Mouse (Mus musculus): ENCODE results near the gene H2al1g. TPM values are rescaled to one million over a fixed set of nuclear protein-coding genes. Genes with fewer than 3 reads are reported as not detected.
"Not testable (repeated sequence)": the region's sequence is repeated elsewhere in the genome, so short reads cannot be mapped to it uniquely, and the experiment has no call there.

H2al1g gene
- not detected in 2 replicates for polyA plus RNA-seq (2015; fragmentation: Nextera tagmentation; extraction: Ambion mirVana)

DNA sequence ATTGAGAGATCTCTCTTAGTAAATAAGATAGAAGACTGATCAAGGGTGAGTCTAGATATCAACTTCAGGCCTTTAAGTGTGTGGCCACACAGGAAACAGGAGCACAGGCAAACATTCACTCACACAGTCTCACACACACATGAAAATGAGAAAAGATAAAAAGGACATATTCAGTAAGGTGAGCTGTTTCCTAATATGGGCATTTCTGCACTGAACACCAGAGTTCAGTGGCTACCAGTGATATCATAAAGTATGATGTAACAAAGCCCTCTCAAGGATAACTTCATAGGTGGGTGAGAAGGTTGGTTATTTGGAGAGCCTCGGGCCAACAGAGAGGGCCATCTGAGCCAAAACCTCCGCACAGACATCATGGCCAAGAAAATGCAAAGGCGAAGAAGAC, at the start of gene H2al1g:
Gene H2al1g (plus strand): TSS at position 301 of the 400 bp plus-strand sequence.
- not testable (repeated sequence) for H3K36me3 ChIP-seq; H3K4me3 ChIP-seq (replicated peaks); H3K9me3 ChIP-seq; ATAC-seq; H3K4me2 ChIP-seq (replicated peaks); H3K4me1 ChIP-seq (replicated peaks); H3K27me3 ChIP-seq (replicated peaks); H3K27ac ChIP-seq; H3K9ac ChIP-seq
- no CpG with 5 or more reads among the region's 3 CpGs for WGBS

DNA sequence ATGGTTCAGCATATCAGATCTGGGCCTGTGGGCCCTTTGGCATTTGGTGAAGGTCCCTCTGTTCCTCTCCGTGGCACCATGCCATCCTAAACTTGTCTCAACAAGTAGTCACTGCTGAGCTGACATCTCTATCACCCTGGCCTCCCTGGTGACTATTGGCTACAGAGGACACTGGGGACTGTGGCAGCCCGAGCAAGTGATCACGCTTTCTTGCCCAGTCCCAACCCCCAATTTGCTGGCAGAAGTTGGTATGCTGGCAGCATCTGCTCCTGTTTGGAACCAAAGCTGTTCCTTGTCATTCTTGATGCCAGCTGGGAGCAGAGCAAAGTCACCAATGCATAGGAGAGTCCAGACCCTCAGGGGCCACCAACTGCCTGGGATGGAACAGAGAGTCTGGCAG, 49.0 kb upstream of the H2al1g start:
- no peaks in the 10 kb centered on the region for H3K36me3 ChIP-seq
- H3K4me3 ChIP-seq (replicated peaks), result no peak overlapping the region
- whole genome bisulfite sequencing, result 83% methylated on average over 3 of the region's 3 CpGs
- H3K27me3 ChIP-seq (replicated peaks), result no peaks in the 10 kb centered on the region
- no peak overlapping the region for H3K4me2 ChIP-seq (replicated peaks)
- ATAC-seq, result no peak
- H3K9ac ChIP-seq, result no peak overlapping the region
- H3K4me1 ChIP-seq (replicated peaks), result no peaks in the 10 kb centered on the region
- no peaks in the 10 kb centered on the region for H3K9me3 ChIP-seq
- H3K27ac ChIP-seq, result no peak overlapping the region

GRCm38 (mm10) chrX:11273190-11273589, 44.9 kb upstream of the H2al1g start:
- Histone ChIP-seq H3K9ac (no peak overlapping the region), H3K9me3 (no peaks in the 10 kb centered on the region), H3K27ac (no peak overlapping the region), H3K4me3 (replicated peaks) (no peak overlapping the region), H3K27me3 (replicated peaks) (no peaks in the 10 kb centered on the region), H3K36me3 (no peaks in the 10 kb centered on the region), H3K4me2 (replicated peaks) (no peak overlapping the region), H3K4me1 (replicated peaks) (no peaks in the 10 kb centered on the region)
- peak; percentile 47; the same call in 1 of the 2 replicates for ATAC-seq
- 58% methylated on average over 3 of the region's 3 CpGs for WGBS

- H3K27ac ChIP-seq, result no peak overlapping the region
- H3K36me3 ChIP-seq, result no peaks in the 10 kb centered on the region
- no peak overlapping the region for H3K4me2 ChIP-seq (replicated peaks)
- ATAC-seq, result no peak
- H3K27me3 ChIP-seq (replicated peaks), result no peaks in the 10 kb centered on the region
- no peaks in the 10 kb centered on the region for H3K4me1 ChIP-seq (replicated peaks)
- no peak overlapping the region for H3K9ac ChIP-seq
- H3K9me3 ChIP-seq, result no peaks in the 10 kb centered on the region
- 67% methylated on average over 6 of the region's 6 CpGs for WGBS
- H3K4me3 ChIP-seq (replicated peaks), result no peak overlapping the region
Measured at GRCm38 (mm10) chrX:11277083-11277482, 41.0 kb upstream of the H2al1g start.

DNA sequence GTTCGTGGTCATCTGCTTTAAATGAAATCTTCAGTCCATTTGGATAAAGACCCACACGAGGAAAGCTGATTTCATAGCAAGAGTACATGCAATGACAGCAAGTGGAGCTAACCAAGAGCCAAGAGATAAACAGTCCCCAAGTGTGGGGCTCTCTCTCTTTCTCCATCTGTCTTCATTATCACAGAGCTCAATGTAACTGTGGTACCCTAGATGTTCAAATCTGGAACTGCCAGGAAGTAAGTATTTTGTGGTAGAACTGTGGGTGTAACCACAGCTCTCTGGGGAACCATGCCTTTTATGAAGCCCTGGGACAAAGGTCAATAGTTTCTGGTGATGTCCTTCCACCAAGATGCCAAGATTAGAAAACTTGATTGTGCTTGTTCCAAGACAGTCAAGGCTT, 37.3 kb upstream of the H2al1g start:
- H3K4me3 ChIP-seq (replicated peaks), result no peak overlapping the region
- no peak for ATAC-seq
- H3K36me3 ChIP-seq, result no peaks in the 10 kb centered on the region
- no peak overlapping the region for H3K27ac ChIP-seq
- H3K9me3 ChIP-seq, result no peaks in the 10 kb centered on the region
- H3K4me2 ChIP-seq (replicated peaks), result no peak overlapping the region
- no peaks in the 10 kb centered on the region for H3K27me3 ChIP-seq (replicated peaks)
- no peaks in the 10 kb centered on the region for H3K4me1 ChIP-seq (replicated peaks)
- no peak overlapping the region for H3K9ac ChIP-seq
- WGBS, result 74% methylated on average over 2 of the region's 2 CpGs

DNA sequence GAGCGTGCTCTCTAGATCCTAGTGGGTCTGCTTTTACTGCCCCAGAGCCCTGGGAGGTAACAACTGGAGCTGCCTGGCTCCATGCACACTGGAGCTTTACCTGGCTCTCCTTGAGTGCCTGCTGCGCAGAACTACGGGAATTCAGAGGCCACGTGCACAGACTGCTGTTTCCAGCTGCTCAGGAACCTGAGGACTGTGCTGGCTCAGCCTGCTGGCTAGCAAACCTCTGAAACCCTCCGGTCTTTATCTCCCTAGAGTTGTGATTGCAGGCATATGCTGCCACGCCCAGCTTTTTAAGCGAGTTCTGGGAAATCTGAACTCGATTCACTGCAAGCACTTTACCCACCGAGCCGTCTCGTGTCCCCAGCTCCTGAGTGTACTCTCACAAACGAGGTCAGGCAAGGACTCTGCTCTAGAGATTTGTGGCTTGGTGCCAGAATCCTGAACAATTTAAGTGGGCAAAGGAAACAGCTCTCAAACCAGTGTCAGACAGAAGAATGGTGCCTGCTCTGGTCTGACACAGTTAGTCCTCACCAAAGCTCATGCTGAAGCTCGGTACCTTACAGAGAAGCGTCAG, 29.7 kb upstream of the H2al1g start:
- H3K4me3 ChIP-seq (replicated peaks), result no peak overlapping the region
- H3K4me2 ChIP-seq (replicated peaks), result no peak overlapping the region
- H3K36me3 ChIP-seq, result no peaks in the 10 kb centered on the region
- WGBS, result 46% methylated on average over 14 of the region's 14 CpGs
- H3K4me1 ChIP-seq (replicated peaks), result peaks cover 5% of the 10 kb centered on the region; the same call in 1 of the 2 replicates
- H3K27me3 ChIP-seq (replicated peaks), result no peaks in the 10 kb centered on the region; the same call in 1 of the 2 replicates
- H3K27ac ChIP-seq, result no peak overlapping the region
- ATAC-seq, result peak; percentile 25; the same call in 1 of the 2 replicates
- no peaks in the 10 kb centered on the region for H3K9me3 ChIP-seq
- H3K9ac ChIP-seq, result no peak overlapping the region

- no peak overlapping the region for H3K4me3 ChIP-seq (replicated peaks)
- peaks cover 5% of the 10 kb centered on the region; the same call in 1 of the 2 replicates for H3K4me1 ChIP-seq (replicated peaks)
- H3K4me2 ChIP-seq (replicated peaks), result no peak overlapping the region
- no peaks in the 10 kb centered on the region; the same call in 1 of the 2 replicates for H3K27me3 ChIP-seq (replicated peaks)
- WGBS, result 80% methylated on average over 4 of the region's 4 CpGs
- H3K9ac ChIP-seq, result no peak overlapping the region
- H3K36me3 ChIP-seq, result no peaks in the 10 kb centered on the region
- H3K9me3 ChIP-seq, result no peaks in the 10 kb centered on the region
- H3K27ac ChIP-seq, result no peak overlapping the region
- no peak for ATAC-seq
Measured at GRCm38 (mm10) chrX:11289244-11289643, 28.8 kb upstream of the H2al1g start.

GRCm38 (mm10) chrX:11298957-11299356, 19.1 kb upstream of the H2al1g start, which contains the start of gene H2al1a:
TSS of gene H2al1a (plus strand) at chrX:11299257.
- H3K27ac ChIP-seq; ATAC-seq; H3K9me3 ChIP-seq; H3K9ac ChIP-seq; H3K4me2 ChIP-seq (replicated peaks); H3K27me3 ChIP-seq (replicated peaks); H3K4me3 ChIP-seq (replicated peaks); H3K36me3 ChIP-seq; H3K4me1 ChIP-seq (replicated peaks): not testable (repeated sequence)
- no CpG with 5 or more reads among the region's 3 CpGs for WGBS

- ATAC-seq; H3K4me2 ChIP-seq (replicated peaks); H3K4me1 ChIP-seq (replicated peaks); H3K36me3 ChIP-seq; H3K27ac ChIP-seq; H3K9ac ChIP-seq; H3K27me3 ChIP-seq (replicated peaks); H3K4me3 ChIP-seq (replicated peaks); H3K9me3 ChIP-seq: not testable (repeated sequence)
- 82% methylated on average over 1 of the region's 3 CpGs for WGBS
Measured at GRCm38 (mm10) chrX:11302132-11302531, 15.9 kb upstream of the H2al1g start, which contains the start of gene H2al1b. TSS of gene H2al1b (plus strand) at chrX:11302432.

DNA sequence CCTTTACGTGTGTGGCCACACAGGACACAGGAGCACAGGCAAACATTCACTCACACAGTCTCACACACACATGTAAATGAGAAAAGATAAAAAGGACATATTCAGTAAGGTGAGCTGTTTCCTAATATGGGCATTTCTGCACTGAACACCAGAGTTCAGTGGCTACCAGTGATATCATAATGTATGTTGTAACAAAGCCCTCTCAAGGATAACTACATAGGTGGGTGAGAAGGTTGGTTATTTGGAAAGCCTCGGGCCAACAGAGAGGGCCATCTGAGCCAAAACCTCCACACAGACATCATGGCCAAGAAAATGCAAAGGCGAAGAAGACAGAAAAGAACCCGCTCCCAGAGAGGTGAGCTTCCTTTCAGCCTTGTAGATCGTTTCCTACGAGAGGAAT, 12.7 kb upstream of the H2al1g start, which contains the start of gene H2al1c:
Gene H2al1c (plus strand): TSS at position 301 of the 400 bp plus-strand sequence.
- not testable (repeated sequence) for H3K9me3 ChIP-seq; H3K36me3 ChIP-seq; H3K4me3 ChIP-seq (replicated peaks); H3K9ac ChIP-seq; H3K4me2 ChIP-seq (replicated peaks); H3K27me3 ChIP-seq (replicated peaks); H3K4me1 ChIP-seq (replicated peaks); H3K27ac ChIP-seq; ATAC-seq
- WGBS, result 82% methylated on average over 2 of the region's 6 CpGs

DNA sequence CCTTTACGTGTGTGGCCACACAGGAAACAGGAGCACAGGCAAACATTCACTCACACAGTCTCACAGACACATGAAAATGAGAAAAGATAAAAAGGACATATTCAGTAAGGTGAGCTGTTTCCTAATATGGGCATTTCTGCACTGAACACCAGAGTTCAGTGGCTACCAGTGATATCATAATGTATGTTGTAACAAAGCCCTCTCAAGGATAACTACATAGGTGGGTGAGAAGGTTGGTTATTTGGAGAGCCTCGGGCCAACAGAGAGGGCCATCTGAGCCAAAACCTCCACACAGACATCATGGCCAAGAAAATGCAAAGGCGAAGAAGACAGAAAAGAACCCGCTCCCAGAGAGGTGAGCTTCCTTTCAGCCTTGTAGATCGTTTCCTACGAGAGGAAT, 9.5 kb upstream of the H2al1g start, which contains the start of gene H2al1d:
Gene H2al1d (plus strand): TSS at position 301 of the 400 bp plus-strand sequence.
- not testable (repeated sequence) for H3K9ac ChIP-seq; H3K27me3 ChIP-seq (replicated peaks); H3K4me2 ChIP-seq (replicated peaks); H3K4me1 ChIP-seq (replicated peaks); H3K9me3 ChIP-seq; H3K36me3 ChIP-seq; H3K27ac ChIP-seq; H3K4me3 ChIP-seq (replicated peaks); ATAC-seq
- WGBS, result no CpG with 5 or more reads among the region's 6 CpGs

DNA sequence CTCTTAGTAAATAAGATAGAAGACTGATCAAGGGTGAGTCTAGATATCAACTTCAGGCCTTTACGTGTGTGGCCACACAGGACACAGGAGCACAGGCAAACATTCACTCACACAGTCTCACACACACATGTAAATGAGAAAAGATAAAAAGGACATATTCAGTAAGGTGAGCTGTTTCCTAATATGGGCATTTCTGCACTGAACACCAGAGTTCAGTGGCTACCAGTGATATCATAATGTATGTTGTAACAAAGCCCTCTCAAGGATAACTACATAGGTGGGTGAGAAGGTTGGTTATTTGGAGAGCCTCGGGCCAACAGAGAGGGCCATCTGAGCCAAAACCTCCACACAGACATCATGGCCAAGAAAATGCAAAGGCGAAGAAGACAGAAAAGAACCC, 6.4 kb upstream of the H2al1g start, which contains the start of gene H2al1e:
Gene H2al1e (plus strand): TSS at position 301 of the 400 bp plus-strand sequence.
- H3K4me1 ChIP-seq (replicated peaks); ATAC-seq; H3K27me3 ChIP-seq (replicated peaks); H3K9me3 ChIP-seq; H3K4me2 ChIP-seq (replicated peaks); H3K27ac ChIP-seq; H3K36me3 ChIP-seq; H3K4me3 ChIP-seq (replicated peaks); H3K9ac ChIP-seq: not testable (repeated sequence)
- WGBS, result no CpG with 5 or more reads among the region's 3 CpGs

GRCm38 (mm10) chrX:11314858-11315257, 3.2 kb upstream of the H2al1g start, which contains the start of gene H2al1f:
TSS of gene H2al1f (plus strand) at chrX:11315158.
- not testable (repeated sequence) for H3K9ac ChIP-seq; H3K4me3 ChIP-seq (replicated peaks); H3K9me3 ChIP-seq; H3K36me3 ChIP-seq; H3K4me1 ChIP-seq (replicated peaks); H3K27me3 ChIP-seq (replicated peaks); H3K4me2 ChIP-seq (replicated peaks); H3K27ac ChIP-seq; ATAC-seq
- WGBS, result no CpG with 5 or more reads among the region's 6 CpGs

All from intestine, embryonic 15.5 days (tissue).